Mouse (Mus musculus): Measurements from ENCODE around the gene Alkbh3. TPM values are rescaled to one million over a fixed set of nuclear protein-coding genes. Genes with fewer than 3 reads are reported as not detected.

Gene Alkbh3
- polyA plus RNA-seq, 1 experiment from 2014 or later, result 50.7 TPM

DNA sequence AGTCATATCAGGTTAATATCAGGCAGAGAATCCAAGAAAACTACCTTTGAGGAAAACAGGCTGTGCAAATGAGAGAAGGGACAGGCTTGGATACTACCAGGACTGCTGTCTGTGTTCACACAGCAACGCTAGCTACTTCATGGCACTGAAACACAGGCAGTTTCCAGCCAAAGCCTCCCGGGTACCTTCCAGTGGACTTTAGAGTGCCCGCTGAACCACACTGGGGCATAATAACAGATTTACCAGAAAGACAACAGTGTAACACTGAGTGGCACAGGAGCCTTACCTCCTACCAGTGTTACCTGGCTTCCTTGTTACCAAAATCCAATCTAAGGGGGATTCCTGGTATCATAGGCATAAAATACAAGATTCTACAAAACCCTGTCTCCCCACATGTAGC, 31.9 kb upstream of the Alkbh3 start:
- H3K4me3 ChIP-seq, result no peak overlapping the region
- 90% methylated on average over 3 of the region's 3 CpGs for WGBS
- H3K27ac ChIP-seq, result peak overlapping the region; percentile 23; the same call in 1 of the 2 replicates
- H3K4me1 ChIP-seq, result peaks cover 28% of the 10 kb centered on the region
- no peaks in the 10 kb centered on the region for H3K9me3 ChIP-seq
- H3K36me3 ChIP-seq (replicated peaks), result no peaks in the 10 kb centered on the region
- no peak for ATAC-seq (replicated peaks)
- H3K27me3 ChIP-seq (replicated peaks), result no peaks in the 10 kb centered on the region
- no peak overlapping the region for H3K4me2 ChIP-seq
- no peak overlapping the region for H3K9ac ChIP-seq

GRCm38 (mm10) chr2:94040391-94041125, 30.0 kb upstream of the Alkbh3 start:
- Histone ChIP-seq H3K9me3 (no peaks in the 10 kb centered on the region), H3K4me2 (no peak overlapping the region), H3K36me3 (replicated peaks) (no peaks in the 10 kb centered on the region), H3K27ac (no peak overlapping the region), H3K9ac (no peak overlapping the region), H3K27me3 (replicated peaks) (no peaks in the 10 kb centered on the region), H3K4me1 (peaks cover 28% of the 10 kb centered on the region), H3K4me3 (no peak overlapping the region)
- no peak for ATAC-seq (replicated peaks)
- 96% methylated on average over 5 of the region's 5 CpGs for WGBS

GRCm38 (mm10) chr2:94035428-94036331, 25.1 kb upstream of the Alkbh3 start:
- WGBS, result 61% methylated on average over 9 of the region's 9 CpGs
- Histone ChIP-seq H3K27me3 (replicated peaks) (no peaks in the 10 kb centered on the region), H3K27ac (peak overlapping the region; percentile 61)

GRCm38 (mm10) chr2:94030602-94031001, 20.0 kb upstream of the Alkbh3 start:
- H3K27me3 ChIP-seq (replicated peaks), result no peaks in the 10 kb centered on the region
- no peak for ATAC-seq (replicated peaks)
- no peak overlapping the region for H3K4me3 ChIP-seq
- peaks cover 2% of the 10 kb centered on the region; the same call in 1 of the 2 replicates for H3K4me1 ChIP-seq
- no peak overlapping the region for H3K27ac ChIP-seq
- H3K9me3 ChIP-seq, result no peaks in the 10 kb centered on the region
- H3K36me3 ChIP-seq (replicated peaks), result no peaks in the 10 kb centered on the region
- no peak overlapping the region for H3K9ac ChIP-seq
- H3K4me2 ChIP-seq, result no peak overlapping the region

More at GRCm38 (mm10) chr2:94035428-94036331, 25.1 kb upstream of the Alkbh3 start:
- H3K4me3 ChIP-seq, result no peak overlapping the region
- no peak overlapping the region for H3K4me2 ChIP-seq
- ATAC-seq (replicated peaks), result peak; percentile 92
- H3K9ac ChIP-seq, result peak overlapping the region; percentile 14; the same call in 1 of the 2 replicates
- H3K4me1 ChIP-seq, result peaks cover 3% of the 10 kb centered on the region; the same call in 1 of the 2 replicates
- no peaks in the 10 kb centered on the region for H3K36me3 ChIP-seq (replicated peaks)
- H3K9me3 ChIP-seq, result no peaks in the 10 kb centered on the region

- no peak for ATAC-seq (replicated peaks)
- Histone ChIP-seq H3K27ac (no peak overlapping the region), H3K4me3 (no peak overlapping the region), H3K27me3 (replicated peaks) (no peaks in the 10 kb centered on the region), H3K9me3 (no peaks in the 10 kb centered on the region), H3K4me1 (no peaks in the 10 kb centered on the region), H3K36me3 (replicated peaks) (no peaks in the 10 kb centered on the region), H3K4me2 (no peak overlapping the region), H3K9ac (no peak overlapping the region)
- whole genome bisulfite sequencing, result 61% methylated on average over 6 of the region's 6 CpGs
These were observed 14.0 kb upstream of the Alkbh3 start for GRCm38 (mm10) chr2:94024637-94025036.

GRCm38 (mm10) chr2:94002331-94002730, 8.3 kb downstream of the Alkbh3 start:
- Histone ChIP-seq H3K4me2 (no peak overlapping the region), H3K4me3 (no peak overlapping the region), H3K9ac (no peak overlapping the region), H3K27ac (no peak overlapping the region), H3K9me3 (no peaks in the 10 kb centered on the region), H3K27me3 (replicated peaks) (no peaks in the 10 kb centered on the region), H3K36me3 (replicated peaks) (peaks cover 42% of the 10 kb centered on the region), H3K4me1 (no peaks in the 10 kb centered on the region)
- peak; percentile 73 for ATAC-seq (replicated peaks)
- WGBS, result 3% methylated on average over 2 of the region's 2 CpGs

GRCm38 (mm10) chr2:94001918-94002317, 8.7 kb downstream of the Alkbh3 start:
- no peaks in the 10 kb centered on the region for H3K9me3 ChIP-seq
- no peaks in the 10 kb centered on the region for H3K27me3 ChIP-seq (replicated peaks)
- ATAC-seq (replicated peaks), result 0 out of 2 replicates have a peak, but pooled peaks have one; percentile 37
- H3K9ac ChIP-seq, result no peak overlapping the region
- H3K27ac ChIP-seq, result no peak overlapping the region
- H3K36me3 ChIP-seq (replicated peaks), result peaks cover 40% of the 10 kb centered on the region
- H3K4me3 ChIP-seq, result no peak overlapping the region
- no peak overlapping the region for H3K4me2 ChIP-seq
- H3K4me1 ChIP-seq, result no peaks in the 10 kb centered on the region
- 87% methylated on average over 4 of the region's 4 CpGs for WGBS

- no peaks in the 10 kb centered on the region for H3K9me3 ChIP-seq
- no peak for ATAC-seq (replicated peaks)
- H3K4me3 ChIP-seq, result no peak overlapping the region
- H3K36me3 ChIP-seq (replicated peaks), result peaks cover 41% of the 10 kb centered on the region
- 94% methylated on average over 6 of the region's 6 CpGs for WGBS
- H3K9ac ChIP-seq, result no peak overlapping the region
- no peak overlapping the region for H3K4me2 ChIP-seq
- H3K27ac ChIP-seq, result no peak overlapping the region
- H3K4me1 ChIP-seq, result no peaks in the 10 kb centered on the region
- no peaks in the 10 kb centered on the region for H3K27me3 ChIP-seq (replicated peaks)
These were observed 9.2 kb downstream of the Alkbh3 start for GRCm38 (mm10) chr2:94001411-94001810.

DNA sequence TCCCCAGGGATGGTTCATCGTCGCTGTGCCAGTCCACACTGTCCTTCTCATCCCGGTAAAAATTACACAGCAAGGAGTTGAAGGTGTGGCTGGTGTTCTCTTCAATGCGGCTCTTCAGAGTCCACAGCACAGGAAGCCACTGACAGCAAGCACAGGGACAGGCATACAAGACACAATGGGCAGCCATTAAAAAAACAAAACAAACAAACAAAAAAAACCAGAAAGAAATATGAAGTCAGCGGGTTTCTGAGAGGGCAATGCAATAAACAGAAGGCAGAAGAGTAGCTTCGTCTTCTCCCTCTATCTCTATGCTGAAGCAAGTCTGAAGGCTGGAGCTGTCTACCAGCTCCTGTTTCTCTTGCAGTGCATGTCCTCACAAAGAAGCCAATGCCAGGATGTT, 14.4 kb downstream of the Alkbh3 start, which contains the start of gene Gm27027:
Gene Gm27027, minus strand, starts transcription at position 101 of the 400 bp plus-strand sequence.
- whole genome bisulfite sequencing, result 90% methylated on average over 6 of the region's 6 CpGs

DNA sequence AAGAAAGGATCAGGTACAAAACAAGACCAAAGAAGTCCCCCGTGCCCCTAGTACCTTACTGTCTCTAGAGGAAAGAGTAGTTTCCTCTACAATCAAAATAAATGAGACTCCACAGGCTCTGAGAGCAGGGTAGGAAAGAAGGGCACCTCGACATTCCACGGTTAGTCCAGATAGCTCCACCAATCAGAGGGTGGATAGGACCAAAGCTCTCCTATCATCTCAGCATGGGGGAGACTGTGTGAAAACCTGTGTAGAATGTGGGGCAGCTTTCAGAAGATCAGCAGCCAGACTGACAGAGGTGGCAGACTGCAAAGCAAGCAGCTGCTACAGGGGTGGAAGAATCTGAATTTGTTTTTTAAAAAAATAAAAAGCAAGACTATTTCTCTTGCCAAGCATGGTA, 17.8 kb downstream of the Alkbh3 start:
- Histone ChIP-seq H3K36me3 (replicated peaks) (peaks cover 29% of the 10 kb centered on the region), H3K9me3 (no peaks in the 10 kb centered on the region), H3K4me3 (no peak overlapping the region), H3K4me2 (no peak overlapping the region; the same call in 1 of the 2 replicates), H3K27ac (peak overlapping the region; percentile 55), H3K9ac (no peak overlapping the region), H3K4me1 (peaks cover 10% of the 10 kb centered on the region), H3K27me3 (replicated peaks) (no peaks in the 10 kb centered on the region)
- WGBS, result 41% methylated on average over 3 of the region's 3 CpGs
- ATAC-seq (replicated peaks), result peak; percentile 71

More for the DNA sequence above, 14.4 kb downstream of the Alkbh3 start, which contains the start of gene Gm27027:
- Histone ChIP-seq H3K4me3 (no peak within 1 kb of the TSS), H3K27me3 (replicated peaks) (no peaks in the 10 kb centered on the region), H3K9me3 (no peaks in the 10 kb centered on the region), H3K27ac (no peak within 1 kb of the TSS), H3K4me1 (peaks cover 10% of the 10 kb centered on the region), H3K4me2 (no peak within 1 kb of the TSS), H3K9ac (no peak within 1 kb of the TSS), H3K36me3 (replicated peaks) (peaks cover 41% of the 10 kb centered on the region)
- no peak for ATAC-seq (replicated peaks)

DNA sequence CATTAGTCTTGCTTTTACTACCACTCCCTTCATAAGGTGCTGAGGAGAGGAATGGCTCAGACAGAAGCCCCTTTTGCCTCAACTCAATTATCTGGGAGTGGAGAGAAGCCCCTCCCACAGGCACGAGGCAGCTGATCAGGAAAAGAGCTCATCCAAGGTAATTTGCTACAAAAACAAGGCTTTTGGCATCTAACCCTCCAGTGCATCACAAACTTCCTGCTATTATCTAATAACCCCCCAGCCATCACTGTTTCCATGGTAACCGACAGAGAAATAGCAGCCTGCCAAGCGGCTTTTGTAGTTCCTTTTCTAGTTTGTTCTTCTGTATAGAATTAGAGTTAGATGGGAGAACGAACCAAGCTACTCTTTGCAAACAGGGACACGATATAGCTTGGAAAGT, 18.3 kb downstream of the Alkbh3 start:
- ATAC-seq (replicated peaks), result peak; percentile 45
- peak overlapping the region; percentile 55 for H3K27ac ChIP-seq
- no peak overlapping the region for H3K4me3 ChIP-seq
- no peaks in the 10 kb centered on the region for H3K27me3 ChIP-seq (replicated peaks)
- H3K4me1 ChIP-seq, result peaks cover 10% of the 10 kb centered on the region
- 27% methylated on average over 5 of the region's 5 CpGs for WGBS
- H3K4me2 ChIP-seq, result no peak overlapping the region; the same call in 1 of the 2 replicates
- no peaks in the 10 kb centered on the region for H3K9me3 ChIP-seq
- peaks cover 29% of the 10 kb centered on the region for H3K36me3 ChIP-seq (replicated peaks)
- no peak overlapping the region for H3K9ac ChIP-seq

DNA sequence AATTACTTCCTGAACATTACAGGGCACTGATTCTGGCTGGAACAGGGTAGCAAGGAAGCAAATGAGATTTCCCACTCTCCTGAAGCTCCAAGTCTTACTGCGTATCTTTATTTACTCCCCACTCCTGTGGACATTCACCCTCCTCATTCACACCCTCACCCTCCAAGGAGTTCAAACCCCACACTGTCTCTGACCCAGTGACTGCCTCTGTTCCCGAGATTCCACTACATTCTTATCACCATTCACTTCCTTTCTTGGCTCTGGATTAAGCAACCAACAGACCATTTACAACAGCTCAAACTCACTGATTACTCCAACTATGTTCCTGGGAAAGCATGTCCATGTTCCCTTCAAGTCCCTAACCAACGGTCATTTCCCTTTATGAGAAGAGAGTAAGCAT, 19.3 kb downstream of the Alkbh3 start:
- H3K36me3 ChIP-seq (replicated peaks), result peaks cover 33% of the 10 kb centered on the region
- H3K4me3 ChIP-seq, result no peak overlapping the region
- WGBS, result 89% methylated on average over 3 of the region's 3 CpGs

More for the DNA sequence above, 19.3 kb downstream of the Alkbh3 start:
- Histone ChIP-seq H3K9me3 (no peaks in the 10 kb centered on the region), H3K27ac (no peak overlapping the region), H3K27me3 (replicated peaks) (no peaks in the 10 kb centered on the region), H3K9ac (no peak overlapping the region), H3K4me2 (no peak overlapping the region), H3K4me1 (peaks cover 10% of the 10 kb centered on the region)
- no peak for ATAC-seq (replicated peaks)

Data from midbrain, embryonic 15.5 days (tissue).